Mouse (Mus musculus) intestine, postnatal 0 days (tissue): ENCODE measurements around the gene Sdhaf1. TPM values are rescaled to one million over a fixed set of nuclear protein-coding genes. Genes with fewer than 3 reads are reported as not detected.

Experiments
- ATAC-seq: fragments of 200-750 bp; cut with Nextera tagmentation; 2 replicates; pipeline ENCODE4 v1.8.0; 2017; ENCODE audit warnings: mild to moderate bottlenecking, moderate TSS enrichment, moderate library complexity
- H3K27ac ChIP-seq: fragments of 300-500 bp; sonication (generic); 2 replicates; pipeline ENCODE4 v1.5.1; 2014; ENCODE audit warnings: mild to moderate bottlenecking, low read depth, low read length, moderate library complexity
- H3K27me3 ChIP-seq: fragments of 300-500 bp; sonication (generic); replicated peaks from 2 replicates; pipeline ENCODE4 v1.6.1; 2014; ENCODE audit warnings: low read length, mixed read lengths; ENCODE audit not compliant: control insufficient read depth, insufficient read depth
- H3K36me3 ChIP-seq: fragments of 300-500 bp; sonication (generic); 2 replicates; pipeline ENCODE4 v1.6.1; 2014; ENCODE audit warnings: mild to moderate bottlenecking, moderate library complexity; ENCODE audit not compliant: control insufficient read depth, insufficient read depth
- H3K4me1 ChIP-seq: fragments of 300-500 bp; sonication (generic); replicated peaks from 2 replicates; pipeline ENCODE4 v1.6.1; 2014; ENCODE audit warnings: antibody characterized with exemption, low read length, mixed read lengths; ENCODE audit not compliant: control insufficient read depth, insufficient read depth
- H3K4me2 ChIP-seq: fragments of 300-500 bp; sonication (generic); replicated peaks from 2 replicates; pipeline ENCODE4 v1.6.1; 2014; ENCODE audit warnings: low read depth, mild to moderate bottlenecking, moderate library complexity
- H3K4me3 ChIP-seq: fragments of 300-500 bp; sonication (generic); 2 replicates; pipeline ENCODE4 v1.5.1; 2014; ENCODE audit warnings: low read depth, low read length
- H3K9ac ChIP-seq: fragments of 300-500 bp; sonication (generic); 2 replicates; pipeline ENCODE4 v1.6.1; 2014; ENCODE audit warnings: mild to moderate bottlenecking, low read depth, low read length
- H3K9me3 ChIP-seq: fragments of 300-500 bp; sonication (generic); 2 replicates; pipeline ENCODE4 v1.6.1; 2016; ENCODE audit warnings: mixed run types; ENCODE audit not compliant: control insufficient read depth
- CTCF ChIP-seq: sonication (generic); IDR thresholded peaks from 2 replicates; pipeline ENCODE4 v1.5.1; 2016; ENCODE audit warnings: low read depth, mild to moderate bottlenecking, control low read depth, antibody characterized with exemption, moderate library complexity
- WGBS: fragments of 180-500 bp; shearing (Covaris S2); extraction: QIAGEN DNeasy Blood & Tissue Kit; methylation state at CpG from one replicate; pipeline ENCODE4 v1.1.7; 2014; 5-methylcytosine and 5-hydroxymethylcytosine counted together
- polyA plus RNA-seq: library from polyadenylated mRNA; unstranded; fragments of >200 nt; fragmentation: Nextera tagmentation; extraction: Ambion mirVana; gene quantifications from 2 replicates; pipeline ENCODE4 v1.2.1, GENCODE M21; 2015

Gene Sdhaf1
- polyA plus RNA-seq, 1 experiment from 2014 or later = 18.3 TPM

- Histone ChIP-seq H3K9ac (no peak overlapping the region), H3K27me3 (no peaks in the 10 kb centered on the region), H3K9me3 (no peaks in the 10 kb centered on the region), H3K4me2 (no peak overlapping the region), H3K36me3 (no peaks in the 10 kb centered on the region), H3K4me3 (no peak overlapping the region), H3K27ac (no peak overlapping the region), H3K4me1 (no peaks in the 10 kb centered on the region)
- 59% methylated on average over 2 of the region's 2 CpGs for WGBS
- TF ChIP-seq CTCF = no peak
- ATAC-seq = no peak
These were observed 44.8 kb downstream of the Sdhaf1 start for GRCm38 (mm10) chr7:30278911-30279310.

GRCm38 (mm10) chr7:30274383-30274782, 49.3 kb downstream of the Sdhaf1 start:
- Histone ChIP-seq H3K4me1 (no peaks in the 10 kb centered on the region), H3K9ac (no peak overlapping the region), H3K27ac (no peak overlapping the region), H3K9me3 (no peaks in the 10 kb centered on the region), H3K27me3 (no peaks in the 10 kb centered on the region), H3K4me2 (no peak overlapping the region), H3K36me3 (peaks cover 16% of the 10 kb centered on the region), H3K4me3 (no peak overlapping the region)
- 65% methylated on average over 6 of the region's 6 CpGs for WGBS
- ATAC-seq = no peak
- TF ChIP-seq CTCF = no peak

Other genes with a start within 250 kb of the Sdhaf1 start
- not detected in 2 replicates for gene Gm26920, start 233.5 kb downstream of the Sdhaf1 start, polyA plus RNA-seq
- gene Zfp566, start 233.4 kb downstream of the Sdhaf1 start, polyA plus RNA-seq = 2.6 and 3.1 TPM in 2 replicates
- gene Zfp260, start 229.1 kb downstream of the Sdhaf1 start, polyA plus RNA-seq = 32.5 and 34.3 TPM in 2 replicates
- 1.7 and 2.4 TPM in 2 replicates for gene Zfp382, start 202.0 kb downstream of the Sdhaf1 start, polyA plus RNA-seq
- 3.1 and 3.8 TPM in 2 replicates for gene Zfp146, start 154.1 kb downstream of the Sdhaf1 start, polyA plus RNA-seq
- gene Cox7a1, start 139.8 kb downstream of the Sdhaf1 start, polyA plus RNA-seq = 54.1 and 60.2 TPM in 2 replicates
- 85.5 and 87.1 TPM in 2 replicates for gene Capns1, start 125.1 kb downstream of the Sdhaf1 start, polyA plus RNA-seq
- gene Polr2i, start 91.9 kb downstream of the Sdhaf1 start, polyA plus RNA-seq = 84.6 and 91.2 TPM in 2 replicates
- 159 and 160 TPM in 2 replicates for gene Tbcb, start 91.6 kb downstream of the Sdhaf1 start, polyA plus RNA-seq
- gene Ovol3, start 88.2 kb downstream of the Sdhaf1 start, polyA plus RNA-seq = not detected in 2 replicates
- gene Thap8, start 43.8 kb downstream of the Sdhaf1 start, polyA plus RNA-seq = 0.14 and 0.22 TPM in 2 replicates
- gene Wdr62, start 43.5 kb downstream of the Sdhaf1 start, polyA plus RNA-seq = 3.5 TPM in 2 replicates
- 8.6 and 9.7 TPM in 2 replicates for gene Clip3, start 32.2 kb downstream of the Sdhaf1 start, polyA plus RNA-seq
- gene Alkbh6, start 15.2 kb downstream of the Sdhaf1 start, polyA plus RNA-seq = 58.2 and 63.5 TPM in 2 replicates
- 12.5 and 16.3 TPM in 2 replicates for gene Syne4, start 9.1 kb downstream of the Sdhaf1 start, polyA plus RNA-seq
- not detected in 2 replicates for gene E130208F15Rik, start 2.2 kb downstream of the Sdhaf1 start, polyA plus RNA-seq
- 1.1 and 1.8 TPM in 2 replicates for gene Lrfn3, start 38.9 kb upstream of the Sdhaf1 start, polyA plus RNA-seq
- gene Tyrobp, start 89.9 kb upstream of the Sdhaf1 start, polyA plus RNA-seq = 60.0 and 63.6 TPM in 2 replicates
- gene Hcst, start 96.0 kb upstream of the Sdhaf1 start, polyA plus RNA-seq = 4.0 and 5.9 TPM in 2 replicates
- 1.2 and 1.3 TPM in 2 replicates for gene Nfkbid, start 97.8 kb upstream of the Sdhaf1 start, polyA plus RNA-seq
- 28.2 and 30.1 TPM in 2 replicates for gene Aplp1, start 121.6 kb upstream of the Sdhaf1 start, polyA plus RNA-seq
- gene Kirrel2, start 133.8 kb upstream of the Sdhaf1 start, polyA plus RNA-seq = 0.08 and 0.09 TPM in 2 replicates
- 0.10 TPM in 1 of 2 replicates, not detected in the other for gene Nphs1, start 134.4 kb upstream of the Sdhaf1 start, polyA plus RNA-seq
- gene Prodh2, start 169.7 kb upstream of the Sdhaf1 start, polyA plus RNA-seq = 3.9 and 5.4 TPM in 2 replicates
- gene Arhgap33, start 211.2 kb upstream of the Sdhaf1 start, polyA plus RNA-seq = 2.6 and 2.8 TPM in 2 replicates
- gene Hspb6, start 228.3 kb upstream of the Sdhaf1 start, polyA plus RNA-seq = 50.6 and 55.7 TPM in 2 replicates
- gene Proser3, start 228.4 kb upstream of the Sdhaf1 start, polyA plus RNA-seq = 1.9 and 2.0 TPM in 2 replicates
- 31.4 and 33.9 TPM in 2 replicates for gene Lin37, start 235.9 kb upstream of the Sdhaf1 start, polyA plus RNA-seq
- gene U2af1l4, start 239.4 kb upstream of the Sdhaf1 start, polyA plus RNA-seq = 65.9 and 68.6 TPM in 2 replicates
- 0.83 and 1.2 TPM in 2 replicates for gene Gm49396, start 239.4 kb upstream of the Sdhaf1 start, polyA plus RNA-seq
- 247 and 259 TPM in 2 replicates for gene Psenen, start 239.7 kb upstream of the Sdhaf1 start, polyA plus RNA-seq
- gene Igflr1, start 241.5 kb upstream of the Sdhaf1 start, polyA plus RNA-seq = 0.73 and 1.2 TPM in 2 replicates